Mouse (Mus musculus) CD4-positive, CD25-positive, alpha-beta regulatory T cell, adult 4 months (primary cell): ENCODE measurements around the gene Mtrex. TPM values are rescaled to one million over a fixed set of nuclear protein-coding genes. Genes with fewer than 3 reads are reported as not detected.

Source experiments
- ATAC-seq: one replicate; pipeline ENCODE4 v1.8.0; 2017
- polyA plus RNA-seq, 2 experiments: library from polyadenylated mRNA; unstranded; fragments of 100-300 nt; shearing (Covaris generic); gene quantifications; one replicate each; pipeline ENCODE4 v1.2.1; 2017

Gene Mtrex
- polyA plus RNA-seq, 2 experiments from 2014 or later = 61.6 to 74.8 TPM

DNA sequence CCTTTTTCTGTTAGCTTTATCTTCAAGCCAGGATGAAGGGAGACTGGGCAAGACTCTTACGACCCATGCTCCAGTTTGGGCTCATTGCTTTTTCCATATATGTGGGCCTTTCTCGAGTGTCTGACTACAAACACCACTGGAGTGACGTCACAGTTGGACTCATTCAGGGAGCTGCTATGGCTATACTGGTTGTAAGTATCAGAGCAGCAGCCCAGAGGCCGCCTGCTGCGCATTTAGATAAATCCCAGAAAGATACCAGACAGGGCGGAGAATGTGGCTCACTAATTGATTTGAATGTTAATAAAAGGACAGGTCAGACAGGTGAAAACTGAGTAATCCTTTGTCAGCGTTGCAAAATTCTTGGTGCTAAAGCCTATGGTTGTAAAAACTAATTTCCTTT is 60.4 kb downstream of the Mtrex start:
- no peak for ATAC-seq

DNA sequence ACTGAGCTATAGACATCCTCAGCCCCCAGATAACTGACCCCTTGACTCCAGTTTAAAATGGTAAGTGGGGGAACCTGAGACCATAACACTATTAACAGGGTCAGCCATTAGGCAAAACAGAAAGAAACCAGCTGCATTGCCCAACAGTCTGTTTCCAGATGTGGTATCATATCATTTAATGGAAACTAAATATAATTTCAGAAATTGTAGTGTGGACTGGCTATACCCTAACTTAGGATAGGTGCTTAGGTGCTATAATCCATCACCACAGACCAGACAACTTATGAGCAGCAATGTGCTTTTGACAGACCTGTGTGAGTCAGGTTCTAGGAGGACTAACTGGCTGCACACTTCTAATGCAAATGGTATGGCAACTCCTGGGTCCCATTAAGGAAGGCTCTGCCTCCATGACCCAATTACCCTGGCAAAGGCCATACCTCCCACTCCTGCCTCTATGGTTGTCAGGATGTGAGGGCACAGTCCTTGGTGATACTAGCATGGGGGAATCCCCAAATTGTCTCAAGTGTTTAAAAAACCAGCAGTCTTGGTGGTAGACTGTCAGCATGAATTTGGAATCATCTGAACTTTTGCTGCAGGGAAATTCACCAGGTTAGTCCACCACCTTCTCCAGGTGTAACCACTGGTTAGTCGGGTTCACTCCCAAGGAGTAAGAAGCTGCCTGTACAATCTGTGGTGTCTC is 64.1 kb downstream of the Mtrex start:
- ATAC-seq = peak; percentile 59

GRCm38 (mm10) chr13:112862342-112862741 is 64.9 kb downstream of the Mtrex start:
- no peak for ATAC-seq

GRCm38 (mm10) chr13:112861825-112862306 is 65.3 kb downstream of the Mtrex start:
- ATAC-seq = no peak

GRCm38 (mm10) chr13:112860911-112861310 is 66.3 kb downstream of the Mtrex start:
- no peak for ATAC-seq

- ATAC-seq = no peak
Measured at GRCm38 (mm10) chr13:112860370-112860769, 66.8 kb downstream of the Mtrex start.

- ATAC-seq = no peak
Measured at GRCm38 (mm10) chr13:112859574-112860134, 67.5 kb downstream of the Mtrex start.

DNA sequence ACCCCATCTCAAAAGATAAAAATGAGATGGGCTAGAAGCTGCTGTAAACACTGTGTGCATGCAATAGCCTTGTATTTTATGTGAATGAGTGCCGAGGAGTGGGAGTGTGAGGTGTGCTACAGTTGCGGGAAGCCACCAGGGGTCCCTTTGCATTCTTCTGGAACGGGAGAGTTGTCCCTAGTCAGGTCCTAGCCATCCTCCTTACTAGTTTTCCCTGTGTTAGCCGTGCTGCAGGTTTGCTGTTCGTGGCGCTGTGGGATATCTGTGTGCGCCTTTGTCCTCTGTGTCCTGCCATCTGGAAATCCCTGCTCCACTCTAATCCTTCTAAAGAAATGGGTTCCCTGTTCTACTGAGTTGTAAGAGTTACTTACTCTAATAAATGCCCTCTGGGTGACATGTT is 69.3 kb downstream of the Mtrex start:
- ATAC-seq = no peak

DNA sequence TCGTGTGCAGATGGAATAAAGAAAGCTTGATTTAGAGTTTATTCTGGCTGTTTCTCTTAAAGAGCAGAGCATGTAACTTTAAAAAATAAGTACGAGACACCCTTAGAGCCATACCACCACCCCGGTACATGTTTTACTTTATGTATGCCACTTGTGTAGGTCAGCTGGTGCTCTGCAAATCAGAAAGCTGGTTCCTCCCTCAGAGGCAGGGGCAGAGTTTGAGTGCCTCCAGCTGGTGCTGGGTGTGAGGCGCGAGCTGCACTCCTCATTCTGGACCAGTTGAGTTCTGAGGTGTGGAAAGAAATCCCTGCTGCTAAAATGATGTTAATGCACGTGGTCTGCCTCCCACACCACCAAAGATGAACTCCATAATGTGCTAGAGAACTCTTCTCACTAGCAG is 72.8 kb downstream of the Mtrex start:
- ATAC-seq = no peak

DNA sequence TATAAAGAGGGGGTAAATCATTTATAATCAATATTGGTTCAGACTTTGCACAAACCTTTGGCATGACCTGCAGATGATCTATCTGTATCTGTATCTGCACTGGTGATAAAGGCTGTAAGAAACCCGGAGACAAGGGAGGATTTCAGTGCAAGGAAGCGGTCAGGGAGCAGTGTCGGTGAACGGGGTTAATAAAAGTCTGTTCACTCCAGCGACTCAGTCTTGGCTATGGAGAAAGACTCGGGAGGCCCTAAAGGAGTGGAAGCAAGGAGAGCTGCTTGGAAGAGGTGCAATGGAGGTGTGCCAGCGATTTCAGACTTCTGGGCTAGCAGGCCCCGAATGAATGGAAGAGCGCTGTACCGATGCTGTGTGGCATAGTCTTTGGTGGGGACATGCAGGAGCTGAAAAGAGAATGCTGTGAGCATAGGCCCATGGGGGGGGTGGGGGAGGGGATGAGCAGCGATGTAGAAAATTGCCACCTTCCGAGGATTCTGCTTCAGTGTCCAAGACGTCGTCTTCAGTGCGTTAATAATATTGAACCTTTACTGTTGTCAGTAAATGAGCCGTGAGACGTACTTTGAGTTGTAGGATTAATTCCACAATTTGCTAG is 73.4 kb downstream of the Mtrex start:
- no peak for ATAC-seq

DNA sequence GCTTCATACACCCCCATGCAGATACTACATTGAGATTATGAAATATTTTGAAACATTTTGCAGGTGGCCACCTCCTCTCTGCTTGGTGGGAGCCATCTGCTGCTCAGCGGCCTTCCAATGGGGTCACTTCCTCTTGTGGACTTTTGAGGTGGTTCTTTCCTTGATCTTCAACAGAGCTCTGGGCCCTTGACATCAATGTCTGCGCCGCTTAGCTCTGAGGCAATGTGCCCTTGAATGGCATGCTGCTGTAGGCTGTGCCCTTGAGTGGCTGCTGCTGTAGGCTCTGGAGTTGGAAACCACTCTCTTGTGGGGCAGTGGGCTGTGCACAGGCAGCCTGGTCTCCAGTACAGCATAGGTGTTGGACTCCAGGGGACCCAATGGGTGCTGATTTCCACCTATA is 81.3 kb downstream of the Mtrex start:
- ATAC-seq = no peak

GRCm38 (mm10) chr13:112840241-112841087 is 86.7 kb downstream of the Mtrex start:
- ATAC-seq = no peak

GRCm38 (mm10) chr13:112838562-112839232 is 88.5 kb downstream of the Mtrex start:
- no peak for ATAC-seq

DNA sequence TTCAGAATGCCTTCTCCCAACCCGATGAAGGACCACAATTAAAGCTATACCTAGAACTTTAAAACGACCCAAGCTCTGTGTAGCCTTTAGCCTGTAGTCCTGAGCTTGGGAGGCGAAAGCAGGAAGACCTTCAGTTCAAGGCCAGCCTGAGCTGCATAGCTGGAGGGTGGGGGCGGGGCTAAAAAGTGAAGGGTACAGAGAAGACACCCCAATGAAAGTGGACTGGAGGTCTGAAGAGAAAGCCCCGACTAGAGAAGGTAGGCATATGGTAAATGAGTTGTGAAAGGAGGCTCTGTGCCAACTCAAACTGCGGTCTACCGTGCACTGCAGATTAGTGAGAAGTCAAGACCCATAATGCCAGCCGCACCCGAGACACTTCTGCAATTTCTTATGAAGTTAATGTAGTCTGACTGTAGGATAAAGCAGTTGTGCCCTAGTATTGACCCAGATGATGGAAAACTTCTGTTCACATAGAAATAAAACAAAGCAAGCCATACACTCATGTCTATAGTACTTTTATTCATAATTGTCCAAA is 89.5 kb downstream of the Mtrex start:
- ATAC-seq = no peak

DNA sequence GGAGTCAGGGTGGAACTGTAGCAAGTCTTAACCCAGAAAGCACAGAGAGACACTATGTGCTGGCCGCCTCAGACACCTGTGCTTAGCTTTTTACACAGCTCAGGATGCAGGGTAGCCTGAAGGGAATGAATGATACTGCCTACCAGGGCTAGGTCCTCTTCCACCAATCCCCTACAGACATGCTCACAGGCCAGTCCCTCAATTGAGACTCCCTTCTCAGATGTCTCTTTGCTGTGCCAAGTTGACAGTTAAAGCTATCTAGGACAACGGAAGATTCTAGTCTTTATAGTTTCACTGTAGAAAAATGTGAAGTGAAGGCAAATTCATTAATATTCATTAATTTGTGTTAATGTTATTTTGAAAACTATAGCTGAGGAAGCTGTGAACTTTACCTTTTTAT is 90.2 kb downstream of the Mtrex start:
- no peak for ATAC-seq

GRCm38 (mm10) chr13:112835113-112835512 is 92.1 kb downstream of the Mtrex start:
- no peak for ATAC-seq

GRCm38 (mm10) chr13:112833895-112834263 is 93.3 kb downstream of the Mtrex start:
- no peak for ATAC-seq

GRCm38 (mm10) chr13:112833253-112833894 is 93.8 kb downstream of the Mtrex start:
- no peak for ATAC-seq

DNA sequence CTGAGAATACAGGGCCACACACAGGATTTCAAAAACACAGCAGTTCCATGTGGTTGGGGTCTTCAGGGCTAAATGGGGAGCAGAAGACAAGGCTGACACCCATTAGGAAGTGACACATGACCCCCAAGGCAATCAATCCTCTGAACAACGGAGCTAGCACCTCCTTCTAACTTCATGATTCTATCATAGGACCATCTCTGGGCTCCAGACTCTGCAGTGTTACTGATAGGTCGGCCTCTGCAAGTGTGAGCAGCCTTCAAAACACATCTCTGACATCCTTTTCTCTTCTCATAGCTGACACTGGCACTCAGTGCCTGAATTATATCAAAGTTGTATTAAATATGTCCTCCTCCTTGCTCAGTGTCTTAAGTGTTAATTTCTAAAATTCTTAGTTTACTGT is 94.6 kb downstream of the Mtrex start:
- no peak for ATAC-seq

- ATAC-seq = no peak
Measured at GRCm38 (mm10) chr13:112829619-112830018, 97.6 kb downstream of the Mtrex start.

- no peak for ATAC-seq
Measured at GRCm38 (mm10) chr13:112825479-112825878, 101.7 kb downstream of the Mtrex start.
